Mouse (Mus musculus) fat pad, adult 2 months (tissue): Measurements from ENCODE around the gene Slc4a4.

Source experiments
- DNase-seq: peaks from one replicate; pipeline ENCODE4 v3.0.0-alpha.2; 2011; ENCODE audit warnings: low read depth, low spot score; ENCODE audit errors: extremely low read depth

Gene Slc4a4

GRCm38 (mm10) chr5:88997277-88997676 is 110.7 kb downstream of the Slc4a4 start:
- DNase-seq = no peak

- DNase-seq = no peak
Measured at GRCm38 (mm10) chr5:88999793-89000192, 113.2 kb downstream of the Slc4a4 start.

GRCm38 (mm10) chr5:89000598-89000997 is 114.0 kb downstream of the Slc4a4 start:
- no peak for DNase-seq

GRCm38 (mm10) chr5:89010116-89010515 is 123.5 kb downstream of the Slc4a4 start:
- no peak for DNase-seq

GRCm38 (mm10) chr5:89012456-89012855 is 125.8 kb downstream of the Slc4a4 start:
- DNase-seq = no peak

- no peak for DNase-seq
Measured at GRCm38 (mm10) chr5:89014782-89015181, 128.2 kb downstream of the Slc4a4 start.

GRCm38 (mm10) chr5:89015878-89016277 is 129.3 kb downstream of the Slc4a4 start:
- DNase-seq = no peak

- DNase-seq = no peak
Measured at GRCm38 (mm10) chr5:89018537-89018936, 131.9 kb downstream of the Slc4a4 start.

- no peak for DNase-seq
Measured at GRCm38 (mm10) chr5:89024413-89024812, 137.8 kb downstream of the Slc4a4 start.

GRCm38 (mm10) chr5:89027518-89028085 is 141.0 kb downstream of the Slc4a4 start:
- DNase-seq = no peak

- DNase-seq = no peak
Measured at GRCm38 (mm10) chr5:89032647-89033046, 146.0 kb downstream of the Slc4a4 start.

- no peak for DNase-seq
Measured at GRCm38 (mm10) chr5:89033256-89033655, 146.6 kb downstream of the Slc4a4 start.

GRCm38 (mm10) chr5:89036147-89036546 is 149.5 kb downstream of the Slc4a4 start:
- no peak for DNase-seq

- DNase-seq = no peak
Measured at GRCm38 (mm10) chr5:89040814-89041213, 154.2 kb downstream of the Slc4a4 start.

- DNase-seq = no peak
Measured at GRCm38 (mm10) chr5:89043846-89044245, 157.2 kb downstream of the Slc4a4 start.

- DNase-seq = no peak
Measured at GRCm38 (mm10) chr5:89044801-89045200, 158.2 kb downstream of the Slc4a4 start.

GRCm38 (mm10) chr5:89051577-89051976 is 165.0 kb downstream of the Slc4a4 start:
- no peak for DNase-seq

- DNase-seq = no peak
Measured at GRCm38 (mm10) chr5:89052230-89052629, 165.6 kb downstream of the Slc4a4 start.

GRCm38 (mm10) chr5:89055656-89056055 is 169.0 kb downstream of the Slc4a4 start:
- DNase-seq = no peak

- no peak for DNase-seq
Measured at GRCm38 (mm10) chr5:89056370-89056769, 169.8 kb downstream of the Slc4a4 start.

GRCm38 (mm10) chr5:89061097-89061496 is 174.5 kb downstream of the Slc4a4 start:
- no peak for DNase-seq

- DNase-seq = no peak
Measured at GRCm38 (mm10) chr5:89062286-89062685, 175.7 kb downstream of the Slc4a4 start.

- no peak for DNase-seq
Measured at GRCm38 (mm10) chr5:89067111-89067510, 180.5 kb downstream of the Slc4a4 start.
